Mouse (Mus musculus) heart, adult 2 months (tissue): ENCODE measurements around the gene Kdm7a.

Experiments
- CTCF ChIP-seq: fragments of 200-600 bp; IDR thresholded peaks from 2 replicates; pipeline ENCODE4 v1.8.1; 2022; ENCODE audit warnings: antibody characterized with exemption, mild to moderate bottlenecking, moderate library complexity
- POLR2A ChIP-seq: fragments of 200-500 bp; IDR thresholded peaks from 2 replicates; pipeline ENCODE4 v1.6.1; 2011; ENCODE audit warnings: mild to moderate bottlenecking, low read depth, low read length, control low read depth; ENCODE audit not compliant: insufficient read depth

GRCm38 (mm10) chr6:39118456-39118881 is 88.1 kb downstream of the Kdm7a start:
- no peak for TF ChIP-seq CTCF
- no peak for TF ChIP-seq POLR2A
